Mouse (Mus musculus): ENCODE data around the gene Ptprd.

The Ptprd gene

DNA sequence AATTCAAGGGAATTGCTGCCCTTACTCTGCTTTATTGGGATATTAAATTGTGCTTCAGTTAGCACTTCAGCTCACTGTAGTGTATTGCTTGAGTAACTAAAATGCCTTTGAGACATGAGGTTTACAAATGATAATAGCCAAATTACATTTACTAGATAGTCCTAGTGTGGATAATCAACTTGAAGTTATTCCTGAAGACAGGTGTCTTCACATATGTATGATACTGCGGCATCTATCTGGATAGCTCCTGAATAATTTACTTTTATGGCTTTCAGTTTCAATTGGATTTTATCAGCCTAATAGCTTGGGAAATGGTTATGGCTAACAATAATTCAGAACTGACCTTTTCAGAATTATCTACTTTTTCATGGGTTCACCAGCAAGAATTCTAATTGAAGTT lies 598.6 kb downstream of the Ptprd start:
- in situ Hi-C loops (cut with MboI; ENCODE audit: unreplicated experiment in 2 of 2): no loop called here

DNA sequence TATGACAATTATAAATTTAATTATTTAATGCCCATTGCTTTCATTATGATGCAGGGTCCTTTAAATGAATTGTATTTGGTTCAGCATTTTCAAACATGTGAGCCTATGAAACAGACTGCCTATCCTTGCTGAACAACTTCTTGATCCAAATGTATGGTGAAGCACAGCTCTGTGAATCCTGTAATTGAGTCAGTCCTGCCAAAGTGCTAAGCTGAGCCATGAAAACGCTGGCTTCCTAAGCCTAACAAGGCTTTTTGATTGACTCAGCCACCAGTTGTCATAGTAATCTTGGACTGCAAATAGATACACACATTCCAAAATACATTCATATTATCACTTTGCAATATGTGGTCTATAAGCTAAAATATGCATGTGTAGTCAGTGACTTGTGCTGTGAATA lies 625.1 kb downstream of the Ptprd start:
- in situ Hi-C loops (cut with MboI; ENCODE audit: unreplicated experiment in 2 of 2): no loop called here

DNA sequence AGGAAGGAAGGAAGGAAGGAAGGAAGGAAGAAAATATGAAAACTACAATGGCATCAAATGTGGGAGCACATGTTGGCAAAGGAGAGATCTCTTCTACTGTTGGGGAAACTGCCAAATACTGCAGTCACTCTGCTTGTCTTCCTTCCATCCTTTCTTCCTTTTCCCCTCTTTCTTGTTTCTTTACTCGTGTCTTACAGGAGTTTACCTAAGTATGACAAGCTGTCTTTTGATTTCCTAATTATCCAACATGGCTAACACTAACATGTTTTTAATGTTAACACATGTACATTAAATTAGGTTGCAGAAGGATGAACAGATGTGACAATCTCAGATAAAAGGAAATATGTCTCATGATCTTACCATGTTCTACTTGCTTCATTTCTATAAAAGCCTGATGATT lies 625.5 kb downstream of the Ptprd start:
- in situ Hi-C loops (cut with MboI; ENCODE audit: unreplicated experiment in 2 of 2): no loop called here

DNA sequence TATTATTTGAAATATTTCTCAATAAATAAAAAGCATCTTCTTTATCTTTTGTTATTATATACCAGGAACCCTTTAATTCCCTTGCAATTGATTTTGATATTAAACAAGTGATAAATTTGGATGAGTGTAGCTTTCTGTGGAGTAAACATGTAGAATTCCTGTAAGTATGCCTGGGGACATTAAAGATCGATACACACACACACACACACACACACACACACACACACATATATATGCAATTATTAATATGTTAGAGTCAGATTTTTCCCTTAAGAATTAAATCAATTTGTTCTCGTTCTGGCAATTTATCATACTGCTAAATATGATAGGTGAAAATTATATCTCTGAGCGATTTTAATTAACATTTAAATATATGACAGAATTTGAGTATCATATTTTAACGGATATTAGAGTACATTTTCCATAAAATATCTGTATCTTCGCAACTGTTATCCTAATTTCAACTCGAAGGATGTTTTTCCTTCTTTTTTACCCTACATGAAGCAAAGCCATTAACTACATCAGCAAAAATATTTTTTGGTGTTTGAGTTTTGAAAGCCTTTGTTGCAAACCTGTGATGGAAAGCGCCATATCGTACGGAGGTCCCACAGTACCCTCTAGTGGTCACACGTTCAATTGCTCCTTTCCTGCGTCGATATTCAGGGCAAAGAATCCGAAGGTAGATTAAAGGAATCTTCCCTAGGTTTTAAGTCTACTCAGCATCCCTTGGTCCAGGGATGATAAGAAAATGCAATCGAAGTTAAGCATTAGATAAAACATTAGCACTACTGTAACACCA lies 653.2 kb downstream of the Ptprd start:
- in situ Hi-C loops (cut with MboI; ENCODE audit: unreplicated experiment in 2 of 2): no loop called here

DNA sequence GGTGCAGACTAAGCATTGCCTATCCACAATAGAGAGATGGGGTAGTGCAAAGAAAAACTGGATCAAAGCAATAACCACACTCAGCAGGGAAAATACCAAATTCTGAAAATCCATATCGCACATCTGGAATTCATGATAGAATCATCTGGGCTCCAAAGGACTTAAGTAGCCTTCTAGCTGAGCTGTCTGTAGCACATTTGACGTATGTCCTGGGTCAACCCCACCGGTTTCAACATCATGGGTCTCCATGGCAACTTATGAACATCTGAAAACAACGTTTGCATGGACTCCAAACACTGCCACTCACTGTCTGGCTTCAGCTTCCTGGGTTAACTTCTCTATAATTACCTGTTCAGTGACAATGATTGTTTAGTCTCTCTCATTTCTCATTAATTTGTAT lies 655.9 kb downstream of the Ptprd start:
- in situ Hi-C loops (cut with MboI; ENCODE audit: unreplicated experiment in 2 of 2): no loop called here

DNA sequence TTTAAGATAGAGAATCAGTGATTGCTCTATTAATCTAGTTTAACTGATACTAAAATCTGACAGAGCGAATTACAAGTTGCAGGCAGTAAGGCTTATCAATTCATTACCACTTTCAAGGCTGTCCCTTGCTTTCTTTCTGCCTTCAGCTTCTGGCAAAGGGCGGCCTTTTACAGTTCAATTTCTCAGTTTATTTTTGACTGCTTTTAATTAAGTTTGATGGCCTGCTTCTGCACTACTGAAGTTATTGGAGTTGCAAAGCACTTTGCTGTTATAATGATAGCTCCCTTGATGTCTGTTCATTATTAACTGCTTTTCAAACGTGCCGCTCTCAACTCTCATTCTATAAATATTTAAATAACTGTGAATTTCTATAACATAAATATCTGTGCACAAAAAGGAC lies 673.9 kb downstream of the Ptprd start:
- in situ Hi-C loops (cut with MboI; ENCODE audit: unreplicated experiment in 2 of 2): no loop called here

GRCm38 (mm10) chr4:77537336-77537735 lies 674.4 kb downstream of the Ptprd start:
- in situ Hi-C loops (cut with MboI; ENCODE audit: unreplicated experiment in 2 of 2): no loop called here

GRCm38 (mm10) chr4:77535601-77536000 lies 676.2 kb downstream of the Ptprd start:
- in situ Hi-C loops (cut with MboI; ENCODE audit: unreplicated experiment in 2 of 2): no loop called here

GRCm38 (mm10) chr4:77534553-77534952 lies 677.2 kb downstream of the Ptprd start:
- in situ Hi-C loops (cut with MboI; ENCODE audit: unreplicated experiment in 2 of 2): no loop called here

GRCm38 (mm10) chr4:77519166-77519565 lies 692.6 kb downstream of the Ptprd start:
- in situ Hi-C loops (cut with MboI; ENCODE audit: unreplicated experiment in 2 of 2): no loop called here

DNA sequence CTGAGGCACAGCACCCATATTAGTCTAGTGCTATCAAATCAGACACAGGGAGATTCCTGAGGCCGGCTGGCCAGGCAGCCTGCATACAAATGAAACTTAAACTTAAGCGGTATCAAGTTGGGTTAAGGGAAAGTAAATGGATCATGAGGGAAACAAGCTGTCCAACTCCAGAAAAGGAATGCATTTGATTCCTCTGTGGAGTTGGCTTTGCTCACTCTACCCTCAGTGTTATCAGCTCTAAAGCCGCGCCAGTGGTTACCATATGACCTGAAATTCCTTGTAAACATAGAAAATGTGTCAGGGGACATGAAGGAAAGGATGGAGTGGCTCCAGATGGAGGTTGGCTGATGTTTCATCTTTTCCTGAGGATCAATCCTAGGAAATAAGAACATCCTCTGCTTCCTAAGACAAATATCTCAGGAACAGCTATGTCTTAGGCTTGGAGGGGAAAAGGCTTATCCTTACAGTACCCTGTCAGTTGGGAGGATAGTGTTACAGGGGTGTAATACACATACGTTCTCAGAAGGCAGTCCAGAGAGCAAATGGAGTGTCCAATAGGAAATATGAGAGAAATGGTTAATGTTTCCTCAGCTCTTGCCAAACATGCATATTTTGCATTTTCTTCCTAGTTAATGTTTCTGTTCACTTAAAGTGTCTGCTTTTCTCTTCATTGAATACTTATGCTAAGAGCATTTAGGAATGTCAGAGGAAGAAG lies 697.7 kb downstream of the Ptprd start:
- in situ Hi-C loops (cut with MboI; ENCODE audit: unreplicated experiment in 2 of 2): no loop called here

DNA sequence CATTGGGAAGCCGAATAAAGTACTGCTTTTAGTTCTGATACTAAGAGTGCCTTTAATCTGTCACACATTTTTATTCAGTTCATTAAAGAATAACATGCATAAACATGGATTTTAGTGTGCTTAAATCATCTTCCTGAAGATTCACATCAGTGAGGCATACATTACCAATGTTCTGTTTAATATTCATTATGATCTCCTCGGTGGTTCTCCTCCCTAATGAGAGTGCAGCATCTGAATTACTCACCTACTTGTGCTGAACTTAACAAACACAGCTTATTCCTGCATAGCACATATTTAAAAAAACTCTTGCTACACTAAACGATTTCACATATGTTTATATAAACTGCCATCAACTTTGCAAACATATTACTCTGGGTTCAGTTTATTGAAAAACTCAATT lies 698.7 kb downstream of the Ptprd start:
- in situ Hi-C loops (cut with MboI; ENCODE audit: unreplicated experiment in 2 of 2): no loop called here

- in situ Hi-C loops (cut with MboI; ENCODE audit: unreplicated experiment in 2 of 2): no loop called here
Observed at GRCm38 (mm10) chr4:77454049-77454448, 757.7 kb downstream of the Ptprd start.

DNA sequence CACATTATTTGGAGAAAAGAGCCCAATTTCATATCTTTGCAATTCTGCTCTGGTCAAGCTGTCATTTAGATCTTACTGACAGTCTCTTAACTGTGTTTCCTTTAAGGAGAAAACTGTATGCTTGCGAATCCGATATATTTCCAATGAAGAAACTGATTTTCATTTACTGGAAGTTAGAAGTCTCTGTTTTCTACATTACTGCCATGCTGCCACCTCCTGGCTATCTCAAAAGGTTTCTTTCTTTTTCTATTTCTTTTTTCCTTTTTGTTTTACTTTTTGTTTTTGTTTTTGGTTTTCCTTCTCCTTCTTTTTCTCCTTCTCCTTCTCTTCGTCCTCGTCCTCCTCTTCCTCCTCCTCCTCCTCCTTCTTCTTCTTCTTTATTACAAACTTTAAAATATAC lies 812.6 kb downstream of the Ptprd start:
- in situ Hi-C loops (cut with MboI; ENCODE audit: unreplicated experiment in 2 of 2): no loop called here

GRCm38 (mm10) chr4:77361728-77362127 lies 850.0 kb downstream of the Ptprd start:
- in situ Hi-C loops (cut with MboI; ENCODE audit: unreplicated experiment in 2 of 2): no loop called here

DNA sequence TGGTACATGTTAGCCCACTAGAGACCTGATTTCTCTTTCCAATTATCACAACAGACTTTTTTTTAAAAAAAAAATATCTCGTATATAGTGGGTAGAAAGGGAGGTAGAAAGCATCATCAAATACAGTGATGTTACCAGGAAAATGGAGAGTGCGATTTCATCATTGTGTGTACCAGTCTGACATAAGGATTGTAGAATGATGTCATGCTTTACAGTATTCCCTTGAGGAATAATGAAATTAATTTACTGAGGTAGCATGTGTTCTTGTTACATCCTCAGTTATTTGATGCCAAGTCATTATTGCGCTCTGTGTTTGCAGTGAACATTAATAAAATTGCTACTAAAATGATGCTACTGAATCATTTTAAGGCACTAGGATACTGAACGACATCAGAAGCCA lies 884.6 kb downstream of the Ptprd start:
- in situ Hi-C loops (cut with MboI; ENCODE audit: unreplicated experiment in 2 of 2): no loop called here

GRCm38 (mm10) chr4:77317060-77317680 lies 894.6 kb downstream of the Ptprd start:
- in situ Hi-C loops (cut with MboI; ENCODE audit: unreplicated experiment in 2 of 2): no loop called here

- in situ Hi-C loops (cut with MboI; ENCODE audit: unreplicated experiment in 2 of 2): no loop called here
Observed at GRCm38 (mm10) chr4:77316644-77317043, 895.1 kb downstream of the Ptprd start.

GRCm38 (mm10) chr4:77310127-77310788 lies 901.5 kb downstream of the Ptprd start:
- in situ Hi-C loops (cut with MboI; ENCODE audit: unreplicated experiment in 2 of 2): no loop called here

- in situ Hi-C loops (cut with MboI; ENCODE audit: unreplicated experiment in 2 of 2): no loop called here
Observed at GRCm38 (mm10) chr4:77283423-77283822, 928.3 kb downstream of the Ptprd start.

DNA sequence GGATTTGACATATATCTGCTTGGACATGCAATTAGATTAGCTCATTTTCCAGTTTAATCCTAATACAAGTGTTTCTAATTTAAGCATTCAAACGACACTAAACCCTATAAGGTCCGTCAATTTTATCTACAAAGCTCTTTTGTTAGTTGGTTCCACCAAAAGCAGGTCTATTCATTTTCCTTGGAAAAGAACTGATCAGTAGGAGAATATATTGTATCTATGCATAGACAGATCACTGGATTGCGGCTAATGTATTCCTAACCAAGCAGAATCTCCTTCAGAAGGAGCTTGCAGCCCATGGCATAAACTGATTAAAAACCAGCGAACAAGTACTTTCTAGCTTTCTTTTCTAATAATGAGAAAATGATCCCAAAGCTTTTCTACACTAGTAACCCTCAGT lies 933.8 kb downstream of the Ptprd start:
- in situ Hi-C loops (cut with MboI; ENCODE audit: unreplicated experiment in 2 of 2): loop anchor here (5.0 kb wide), 1 partner anchor 276 kb away; no protein-coding TSS in a partner anchor

Data from v-Abl transformed pro-B cells (cell line).